Mouse (Mus musculus): ENCODE measurements around the gene Ep300. TPM values are rescaled to one million over a fixed set of nuclear protein-coding genes. Genes with fewer than 3 reads are reported as not detected.
"Not testable (repeated sequence)": the region's sequence is repeated elsewhere in the genome, so short reads cannot be mapped to it uniquely, and the experiment has no call there.

The Ep300 gene
- polyA plus RNA-seq, 1 experiment from 2014 or later, result 24.0 TPM

GRCm38 (mm10) chr15:81701350-81701749 lies 116.2 kb downstream of the Ep300 start:
- 85% methylated on average over 4 of the region's 4 CpGs for WGBS
- H3K9ac ChIP-seq (ENCODE audit: low read length); H3K27ac ChIP-seq (ENCODE audit: low read depth); H3K4me2 ChIP-seq (ENCODE audit: low read length); H3K27me3 ChIP-seq (replicated peaks; ENCODE audit: control insufficient read depth, insufficient read depth, low read length); H3K4me3 ChIP-seq (ENCODE audit: low read depth, low read length); H3K4me1 ChIP-seq (replicated peaks; ENCODE audit: control insufficient read depth, insufficient read depth, low read length); ATAC-seq (replicated peaks; ENCODE audit: low FRiP score, low TSS enrichment, low read depth); H3K9me3 ChIP-seq (ENCODE audit: control insufficient read depth, low read length); DNase-seq (ENCODE audit: low spot score): not testable (repeated sequence)
- peaks cover 36% of the 10 kb centered on the region for H3K36me3 ChIP-seq (ENCODE audit: control insufficient read depth, insufficient read depth, low read length)

Small RNAs within 50 kb of the gene (microRNA-seq; reads per million reads assigned to microRNA genes)
- not detected for gene Gm23880

Other genes starting within 250 kb of the Ep300 start
- gene Slc25a17, start 224.5 kb upstream of the Ep300 start, polyA plus RNA-seq (2014; fragmentation: Nextera tagmentation; extraction: Ambion mirVana), result 77.9 and 84.7 TPM in 2 replicates
- gene St13, start 185.3 kb upstream of the Ep300 start, polyA plus RNA-seq (2014; fragmentation: Nextera tagmentation; extraction: Ambion mirVana), result 138 and 154 TPM in 2 replicates
- gene Xpnpep3, start 185.2 kb upstream of the Ep300 start, polyA plus RNA-seq (2014; fragmentation: Nextera tagmentation; extraction: Ambion mirVana), result 6.7 and 8.2 TPM in 2 replicates
- gene Dnajb7, start 177.1 kb upstream of the Ep300 start, polyA plus RNA-seq (2014; fragmentation: Nextera tagmentation; extraction: Ambion mirVana), result 1.2 and 2.1 TPM in 2 replicates
- gene Rbx1, start 119.1 kb upstream of the Ep300 start, polyA plus RNA-seq (2014; fragmentation: Nextera tagmentation; extraction: Ambion mirVana), result 514 and 518 TPM in 2 replicates
- gene L3mbtl2, start 78.5 kb downstream of the Ep300 start, polyA plus RNA-seq (2014; fragmentation: Nextera tagmentation; extraction: Ambion mirVana), result 23.4 and 24.5 TPM in 2 replicates
- gene Chadl, start 111.9 kb downstream of the Ep300 start, polyA plus RNA-seq (2014; fragmentation: Nextera tagmentation; extraction: Ambion mirVana), result 4.7 and 5.1 TPM in 2 replicates
- 30.9 and 31.2 TPM in 2 replicates for gene Zc3h7b, start 159.7 kb downstream of the Ep300 start, polyA plus RNA-seq (2014; fragmentation: Nextera tagmentation; extraction: Ambion mirVana)
- 106 and 113 TPM in 2 replicates for gene Rangap1, start 160.2 kb downstream of the Ep300 start, polyA plus RNA-seq (2014; fragmentation: Nextera tagmentation; extraction: Ambion mirVana)
- gene Tef, start 217.1 kb downstream of the Ep300 start, polyA plus RNA-seq (2014; fragmentation: Nextera tagmentation; extraction: Ambion mirVana), result 17.7 and 21.0 TPM in 2 replicates

Data from intestine, embryonic 14.5 days (tissue).